Mouse (Mus musculus) thymus, postnatal 25 days (tissue): Measurements from ENCODE around the gene Ctsl.

Experiments
- DNase-seq: peaks from one replicate; pipeline ENCODE4 v3.0.0; 2022

Gene Ctsl

DNA sequence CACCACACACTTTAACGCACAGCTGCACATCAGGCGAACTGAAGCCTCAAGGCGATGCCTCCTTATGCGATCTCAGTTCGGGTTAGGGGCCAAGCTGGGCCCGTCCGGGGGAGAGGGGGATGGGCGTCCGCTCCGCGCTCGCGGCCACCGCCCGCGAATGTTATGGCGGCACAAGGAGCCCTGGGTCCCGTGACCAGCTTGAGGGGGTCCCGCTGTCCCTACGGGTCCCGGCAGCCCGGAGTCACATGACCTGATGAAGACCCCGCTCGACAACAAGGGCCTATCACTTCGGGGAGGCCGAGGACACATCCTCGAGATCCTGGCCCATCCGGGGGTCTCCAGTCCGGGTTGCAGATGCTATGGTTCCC is 901 bp downstream of the Ctsl start:
- no peak for DNase-seq

DNA sequence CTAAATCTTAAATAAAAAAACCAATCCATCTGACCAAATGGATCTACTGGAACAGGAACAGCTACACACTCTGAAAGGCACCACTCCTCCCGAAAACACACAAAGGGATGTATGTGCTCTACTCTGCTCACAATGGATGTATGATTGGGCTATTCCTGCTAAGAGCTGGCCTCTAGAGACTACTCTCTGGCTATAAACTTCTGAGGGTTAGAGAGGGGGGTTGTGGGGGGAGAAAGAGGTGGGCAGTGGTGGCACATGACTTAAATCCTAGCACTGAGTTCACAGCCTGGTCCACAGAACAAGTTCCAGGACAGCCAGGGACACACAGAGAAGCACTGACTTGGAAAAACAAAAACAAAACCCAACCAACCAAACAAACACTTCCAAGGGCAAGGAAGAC is 2.1 kb downstream of the Ctsl start:
- DNase-seq, result no peak

DNA sequence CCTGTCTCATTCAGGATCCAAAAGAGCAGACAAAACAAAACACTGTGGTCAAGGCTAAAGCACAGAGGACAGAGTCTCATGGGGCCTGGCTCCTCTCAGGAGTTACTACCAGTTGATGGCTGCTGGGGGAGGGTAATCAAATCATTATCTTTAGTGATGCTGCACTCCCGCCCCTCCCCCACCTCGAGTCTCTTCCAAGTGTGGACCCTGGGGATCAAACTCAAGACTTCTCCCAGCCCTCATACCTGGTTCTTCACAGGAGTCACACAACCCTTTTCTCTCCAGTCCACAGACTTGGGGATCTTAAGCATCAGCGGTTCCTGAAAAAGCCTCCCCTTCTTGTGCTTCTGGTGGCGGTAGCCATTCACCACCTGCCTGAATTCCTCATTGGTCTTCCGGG is 3.1 kb downstream of the Ctsl start:
- DNase-seq, result no peak

DNA sequence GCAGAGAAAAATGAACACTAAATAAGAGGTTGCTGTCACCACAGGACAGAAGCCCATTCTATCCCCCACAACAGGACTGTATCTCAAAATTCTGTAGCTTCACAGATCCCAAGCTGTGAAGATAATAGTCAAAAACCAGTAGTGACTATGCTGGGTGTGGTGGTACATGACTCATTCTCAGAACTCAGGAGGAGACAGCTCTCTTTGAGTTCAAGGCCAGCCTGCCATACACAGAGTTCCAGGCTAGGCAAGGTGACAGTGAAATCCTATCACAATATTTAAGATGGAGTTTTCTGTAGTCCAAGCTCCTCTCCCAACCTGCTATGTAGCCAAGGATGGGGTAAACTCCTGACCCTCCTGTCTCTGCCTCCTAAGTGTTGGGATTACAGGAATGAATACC is 5.4 kb downstream of the Ctsl start:
- DNase-seq, result no peak

DNA sequence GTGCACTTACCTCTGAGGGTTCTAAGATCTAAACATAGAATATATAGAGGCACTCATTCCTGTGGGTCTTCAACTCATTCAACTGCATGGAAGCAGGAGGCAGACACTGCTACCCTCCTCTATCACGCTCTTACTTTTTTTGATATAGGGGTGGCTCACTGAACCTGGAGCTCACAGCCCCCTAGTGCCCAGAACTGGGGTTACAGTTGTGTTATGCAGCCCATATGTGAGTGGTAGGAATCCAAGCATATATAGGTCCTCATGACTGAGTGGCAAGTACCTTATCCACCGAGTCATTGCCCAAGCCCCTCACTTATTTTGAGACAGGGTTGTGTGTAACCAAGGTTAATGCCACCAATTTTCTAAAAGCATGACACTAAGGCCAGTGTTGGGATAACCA is 6.4 kb downstream of the Ctsl start:
- DNase-seq, result peak; percentile 72

- DNase-seq, result no peak
Observed at GRCm38 (mm10) chr13:64362139-64362538, 8.6 kb downstream of the Ctsl start.

- no peak for DNase-seq
Observed at GRCm38 (mm10) chr13:64361020-64361419, 9.7 kb downstream of the Ctsl start.

DNA sequence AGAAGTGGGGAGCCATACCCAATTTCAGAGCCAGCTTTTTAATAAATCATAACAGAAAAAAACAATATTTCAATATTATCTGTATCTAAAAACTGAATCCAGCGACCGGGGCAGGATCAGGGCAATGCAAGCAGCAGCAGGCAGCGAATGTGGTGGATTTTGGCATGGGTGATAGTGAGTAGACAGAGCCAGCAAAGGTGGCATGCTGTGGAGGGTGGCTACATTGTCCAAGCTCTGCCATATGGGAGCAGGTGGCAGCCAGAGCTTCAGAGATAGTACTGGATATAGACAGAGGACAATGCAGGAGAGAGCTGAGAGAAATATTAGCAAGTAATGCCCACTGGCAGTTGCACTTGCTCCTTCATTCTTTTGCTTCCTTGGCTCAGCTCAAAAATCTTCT is 11.0 kb downstream of the Ctsl start:
- no peak for DNase-seq

DNA sequence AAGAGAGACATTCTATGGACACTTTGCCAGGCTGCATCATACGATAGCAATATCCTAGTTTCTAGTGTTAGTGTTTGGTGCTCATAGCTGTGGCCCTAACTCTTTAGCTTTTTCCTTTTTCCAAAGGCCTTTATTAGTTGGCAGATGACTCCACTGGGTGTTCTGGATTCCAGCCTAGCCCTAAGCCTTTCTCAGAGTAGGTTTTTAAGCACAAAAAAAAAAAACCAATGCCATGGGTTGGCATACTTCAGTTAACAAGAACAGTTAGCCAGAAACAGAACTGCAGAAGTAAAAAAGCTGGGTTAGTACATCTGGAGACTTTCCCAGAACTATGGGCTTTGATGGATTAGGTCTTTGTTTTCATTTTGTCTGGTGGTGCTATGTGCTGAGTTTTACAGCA is 12.2 kb downstream of the Ctsl start:
- DNase-seq, result no peak

DNA sequence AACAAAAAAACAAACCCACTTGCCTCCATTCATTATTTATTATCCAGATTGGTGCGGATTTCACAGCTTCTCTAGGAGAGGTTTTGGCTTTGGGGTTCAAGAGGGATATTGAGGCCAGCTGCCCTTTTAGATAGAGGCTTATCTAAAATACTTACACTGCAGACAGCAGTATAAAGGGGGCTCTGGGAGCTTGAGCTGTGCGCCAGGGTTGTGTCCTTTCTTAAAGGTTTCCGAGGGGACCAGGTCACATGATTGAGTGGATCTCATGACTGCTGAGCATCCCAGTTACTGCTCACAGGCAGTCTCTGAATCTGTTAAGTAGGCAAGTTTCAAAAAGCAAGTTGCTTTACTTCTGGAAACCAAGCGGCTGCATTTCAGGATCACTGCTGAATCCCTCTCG is 13.3 kb downstream of the Ctsl start:
- DNase-seq, result no peak

DNA sequence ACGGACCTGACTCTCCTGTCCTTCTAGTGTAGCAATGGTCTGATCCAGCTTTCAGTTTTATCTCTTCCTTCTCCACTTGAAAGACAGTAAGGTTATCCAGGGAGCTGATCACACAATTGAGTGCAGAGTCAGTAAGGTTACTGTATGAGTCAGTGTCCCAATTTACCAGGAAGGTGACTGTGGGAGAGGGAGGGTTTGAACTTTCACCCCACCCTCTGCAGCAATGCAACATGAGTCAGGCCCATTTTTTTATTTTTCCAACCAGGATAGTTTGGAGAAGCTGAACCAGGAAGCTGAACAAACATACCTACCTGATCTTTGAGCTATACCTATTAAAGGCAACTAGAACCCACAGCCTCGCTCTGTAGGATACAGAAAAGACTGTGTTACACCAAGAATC is 21.2 kb downstream of the Ctsl start:
- no peak for DNase-seq

DNA sequence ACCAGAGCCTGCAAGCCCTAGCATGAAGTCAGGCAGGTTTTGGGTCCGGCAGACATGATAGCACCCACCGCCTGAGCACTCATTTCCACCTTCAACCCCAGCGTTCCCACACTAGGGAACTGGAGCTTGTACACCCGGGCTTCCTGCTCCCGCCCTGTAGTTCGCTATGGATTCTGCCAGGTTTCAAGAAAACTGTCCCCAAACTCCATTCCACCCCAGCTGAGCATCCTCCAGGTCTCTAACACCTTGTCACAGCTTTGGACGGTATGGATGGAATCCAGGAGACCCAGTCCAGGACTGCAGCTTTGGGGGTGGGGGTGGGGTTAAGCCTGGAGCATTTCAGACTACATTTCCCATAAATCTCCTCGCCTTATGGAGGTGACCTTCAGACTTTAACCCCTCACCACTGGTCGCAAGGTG is 26.6 kb downstream of the Ctsl start:
- DNase-seq, result no peak

GRCm38 (mm10) chr13:64343598-64343997 is 27.1 kb downstream of the Ctsl start:
- DNase-seq, result no peak

DNA sequence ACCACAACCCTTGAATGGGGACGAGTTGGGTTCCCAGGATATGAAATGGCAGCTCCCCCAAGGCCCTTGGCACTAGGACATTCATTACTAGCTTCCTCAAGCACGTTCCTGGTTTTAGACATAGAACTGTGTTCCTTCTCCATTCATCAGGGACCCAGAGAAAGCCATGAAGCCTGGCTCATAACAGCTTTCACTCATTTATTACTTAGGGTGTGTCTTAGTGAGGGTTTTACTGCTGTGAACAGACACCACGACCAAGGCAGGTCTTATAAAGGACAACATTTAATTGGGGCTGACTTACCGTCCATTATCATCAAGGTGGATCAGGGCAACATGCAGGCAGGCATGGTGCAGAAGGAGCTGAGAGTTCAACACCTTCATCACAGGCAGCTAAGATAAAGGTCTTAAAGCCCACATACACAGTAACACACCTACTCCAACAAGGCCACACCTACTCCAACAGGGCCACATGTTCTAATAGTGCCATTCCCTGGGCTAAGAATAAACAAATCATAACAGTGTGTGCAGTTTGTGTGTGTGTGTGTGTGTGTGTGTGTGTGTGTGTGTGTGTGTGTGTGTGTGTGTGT is 35.1 kb downstream of the Ctsl start:
- no peak for DNase-seq

DNA sequence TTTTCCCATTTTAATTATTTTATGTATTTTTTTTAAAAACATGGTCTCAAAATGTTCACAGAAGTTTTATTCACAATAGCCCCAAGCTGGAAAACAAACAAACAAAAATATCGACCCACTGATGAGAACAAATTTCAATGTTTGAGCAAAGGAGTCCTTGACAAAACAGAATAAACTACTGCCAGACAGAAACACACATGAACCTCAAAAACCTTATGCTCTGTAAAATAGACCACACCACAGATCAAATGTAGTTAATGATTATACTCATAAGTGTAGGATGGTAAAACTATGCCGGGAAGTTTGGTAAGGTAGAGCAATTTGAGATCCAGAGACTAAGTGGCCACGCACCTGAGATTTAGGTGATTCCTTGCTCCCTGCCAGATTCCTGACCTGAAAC is 37.6 kb downstream of the Ctsl start:
- no peak for DNase-seq

- DNase-seq, result no peak
Observed at GRCm38 (mm10) chr13:64332321-64332720, 38.4 kb downstream of the Ctsl start.

- no peak for DNase-seq
Observed at GRCm38 (mm10) chr13:64322561-64323281, 48.0 kb downstream of the Ctsl start.

GRCm38 (mm10) chr13:64320334-64320733 is 50.4 kb downstream of the Ctsl start:
- no peak for DNase-seq

GRCm38 (mm10) chr13:64319782-64320181 is 50.9 kb downstream of the Ctsl start:
- DNase-seq, result no peak

GRCm38 (mm10) chr13:64318355-64318754 is 52.3 kb downstream of the Ctsl start:
- DNase-seq, result no peak

DNA sequence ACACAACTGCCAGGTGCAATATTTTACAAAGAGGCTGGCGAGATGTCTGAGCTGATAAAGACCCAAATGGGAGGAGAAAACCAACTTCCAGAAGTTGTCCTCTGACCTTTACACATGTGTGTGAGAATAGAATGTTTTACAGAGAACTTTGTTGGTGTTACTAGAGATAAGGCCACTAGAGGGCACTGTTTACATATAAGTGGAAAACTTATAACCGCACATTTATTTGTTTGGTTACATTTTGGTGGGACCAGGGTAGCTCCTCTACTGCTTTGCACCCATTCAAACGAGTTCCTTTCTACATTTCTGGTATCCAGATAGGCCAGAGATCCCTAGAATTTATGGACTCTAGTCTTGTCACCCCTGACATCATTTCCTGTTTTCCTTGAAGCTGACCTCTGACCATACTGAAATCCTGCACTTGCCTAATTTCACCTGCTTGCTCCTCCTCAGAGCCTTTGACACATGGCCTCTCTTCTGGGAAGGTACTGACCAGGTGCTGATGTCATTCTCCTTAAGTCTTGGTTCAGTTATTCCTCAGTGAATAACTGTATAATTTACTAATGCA is 55.1 kb downstream of the Ctsl start:
- DNase-seq, result peak; percentile 15

DNA sequence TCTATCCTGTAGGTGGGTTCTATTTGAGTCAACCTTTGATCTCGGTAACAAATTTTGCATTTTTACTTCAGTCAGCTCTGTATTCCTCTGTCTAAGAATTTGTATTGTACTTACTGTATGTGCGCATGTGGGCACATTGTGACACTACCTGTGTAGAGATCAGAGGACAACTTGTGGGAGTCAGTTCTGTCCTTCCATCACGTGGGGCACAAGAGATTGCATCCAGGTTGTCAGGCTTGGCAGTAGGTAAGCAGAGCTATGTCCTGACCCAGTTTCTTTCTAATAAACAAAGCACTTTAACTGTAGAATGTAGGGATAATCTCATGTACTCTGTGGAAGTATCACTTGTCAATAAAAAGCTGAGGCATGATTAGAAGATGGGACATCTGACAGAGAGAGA is 56.6 kb downstream of the Ctsl start:
- no peak for DNase-seq

DNA sequence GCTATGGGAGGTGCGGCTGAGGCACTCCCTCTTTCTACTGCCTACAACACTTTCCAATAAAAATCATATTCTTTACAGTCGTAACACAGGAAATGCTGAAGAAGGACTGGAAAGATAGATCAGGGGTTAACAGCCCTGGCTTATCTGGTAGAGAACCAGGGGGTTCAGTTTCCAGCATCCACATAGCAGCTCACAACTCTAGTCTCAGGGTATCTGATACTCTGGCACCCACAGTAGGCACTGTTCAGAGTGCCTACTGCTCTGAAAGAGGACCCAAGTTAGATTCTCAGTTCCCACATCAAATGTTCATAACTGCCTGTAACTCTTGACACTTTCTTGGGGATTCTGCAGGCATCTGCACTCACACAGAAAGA is 57.8 kb downstream of the Ctsl start:
- no peak for DNase-seq

DNA sequence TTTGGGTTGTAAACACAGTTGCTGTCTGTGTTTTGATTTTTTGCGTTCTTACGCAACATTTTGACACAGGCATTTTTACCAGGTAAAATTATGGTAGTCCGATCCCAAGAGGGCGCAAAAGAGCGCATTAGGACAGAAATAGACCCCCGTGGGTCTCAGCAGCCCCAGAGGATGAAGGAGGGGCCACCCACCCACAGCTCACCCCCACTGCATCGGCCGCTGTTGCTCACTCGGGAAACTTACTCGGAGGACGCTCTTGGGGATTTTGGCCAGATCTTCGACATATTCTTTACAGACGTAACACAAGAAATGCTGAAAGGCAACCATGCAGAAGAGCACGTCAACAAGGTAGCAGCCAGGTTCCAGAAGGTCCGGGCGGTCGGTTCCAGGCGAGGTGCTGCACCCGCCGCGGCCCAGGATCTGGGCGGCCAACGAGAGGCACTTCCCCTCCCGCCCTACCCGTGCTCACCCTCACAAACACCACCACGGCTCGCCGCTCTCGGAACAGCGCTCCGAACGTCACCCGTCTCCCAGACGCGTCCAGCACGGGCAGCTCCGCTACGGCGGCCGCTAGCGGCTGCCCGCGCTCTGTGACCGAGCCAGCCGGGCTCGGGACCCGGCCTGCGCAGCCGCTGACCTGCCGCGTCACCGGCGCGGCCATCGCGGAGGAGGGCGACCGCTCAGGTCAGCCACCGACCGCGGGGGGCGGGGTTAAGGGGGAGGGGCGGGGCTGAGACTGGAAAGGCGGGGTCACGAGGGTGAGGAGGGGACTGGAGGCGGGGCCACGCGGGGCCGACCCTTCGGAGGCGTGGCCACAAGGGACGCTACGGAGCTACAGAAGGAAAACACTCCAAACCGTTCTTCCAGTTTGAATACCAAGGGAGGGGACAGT is 58.4 kb downstream of the Ctsl start, which contains the start of gene Aaed1:
TSS of gene Aaed1 (minus strand) at position 687 of the 892 bp plus-strand sequence.
- peak; percentile 88 for DNase-seq
